Mouse (Mus musculus) erythroblast, embryonic 14.5 days (primary cell): Measurements from ENCODE around the gene Dusp13. TPM values are rescaled to one million over a fixed set of nuclear protein-coding genes. Genes with fewer than 3 reads are reported as not detected.

Experiments
- H3K27me3 ChIP-seq: 2 replicates; pipeline ENCODE4 v1.6.1; 2012; ENCODE audit warnings: inconsistent platforms; ENCODE audit not compliant: control insufficient read depth
- H3K36me3 ChIP-seq: 2 replicates; pipeline ENCODE4 v1.6.1; 2012; ENCODE audit warnings: mild to moderate bottlenecking, inconsistent platforms; ENCODE audit not compliant: control insufficient read depth
- H3K4me1 ChIP-seq: 2 replicates; pipeline ENCODE4 v1.6.1; 2012; ENCODE audit warnings: inconsistent platforms; ENCODE audit not compliant: control insufficient read depth
- H3K4me3 ChIP-seq: replicated peaks from 2 replicates; pipeline ENCODE3; 2012; ENCODE audit warnings: moderate library complexity, mild to moderate bottlenecking, inconsistent platforms
- H3K9me3 ChIP-seq: 2 replicates; pipeline ENCODE4 v1.6.1; 2012; ENCODE audit warnings: low read length, inconsistent platforms, mixed read lengths; ENCODE audit not compliant: control insufficient read depth
- GATA1 ChIP-seq: IDR thresholded peaks from 2 replicates; pipeline ENCODE4 v1.6.1; 2012; ENCODE audit warnings: low read length, inconsistent platforms, mixed read lengths
- TAL1 ChIP-seq: IDR thresholded peaks from 3 replicates; pipeline ENCODE4 v1.6.1; 2012; ENCODE audit warnings: low read length, inconsistent platforms, mixed read lengths
- polyA plus RNA-seq: library from polyadenylated mRNA; stranded (reverse); fragments of >175 nt; gene quantifications from 2 replicates; pipeline ENCODE4 v1.2.3, GENCODE M21; 2012

Gene Dusp13
- polyA plus RNA-seq, 1 experiment: not detected

GRCm38 (mm10) chr14:21686376-21687279 lies 64.4 kb downstream of the Dusp13 start:
- peaks cover 34% of the 10 kb centered on the region for H3K27me3 ChIP-seq
- H3K36me3 ChIP-seq: no peaks in the 10 kb centered on the region
- H3K4me3 ChIP-seq: peak overlapping the region; percentile 20
- TF ChIP-seq GATA1: no peak
- no peak for TF ChIP-seq TAL1
- peaks cover 17% of the 10 kb centered on the region for H3K4me1 ChIP-seq
- H3K9me3 ChIP-seq: no peaks in the 10 kb centered on the region

DNA sequence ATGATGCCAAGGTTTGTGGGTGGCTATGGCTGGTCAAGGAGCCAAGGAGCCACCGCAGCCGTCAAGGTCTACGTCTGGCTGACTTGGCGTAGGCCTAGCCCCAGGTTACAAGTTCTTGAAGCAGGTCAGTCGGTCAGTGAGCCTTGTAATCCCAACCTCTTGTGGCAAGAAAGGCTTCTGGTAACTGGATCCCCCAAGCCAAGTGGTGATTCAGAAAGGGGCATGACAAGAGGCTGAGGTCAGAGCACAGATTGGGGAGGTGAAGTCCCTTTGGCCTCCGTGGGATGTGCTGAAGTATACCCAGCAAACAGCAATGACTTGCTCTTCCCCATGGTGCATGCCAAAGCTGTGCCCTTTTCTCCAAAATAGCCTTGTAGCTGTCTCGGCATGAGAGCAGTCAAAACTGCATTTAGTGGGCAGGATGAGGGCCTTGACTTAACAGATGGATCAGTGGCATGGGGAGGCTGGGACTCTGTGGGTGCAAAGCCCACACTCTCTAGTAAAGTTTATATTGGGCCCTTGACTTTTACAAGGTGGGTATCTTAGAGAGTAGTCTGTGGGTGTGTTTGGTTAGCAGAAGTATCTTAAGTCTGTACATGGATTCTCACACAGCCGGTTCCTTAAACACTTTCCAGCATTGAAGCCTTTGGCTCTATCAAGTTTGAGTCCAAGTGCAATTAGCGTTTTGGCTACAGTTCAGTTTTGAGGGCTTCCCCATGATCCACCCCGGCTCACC lies 65.4 kb downstream of the Dusp13 start:
- peaks cover 34% of the 10 kb centered on the region for H3K27me3 ChIP-seq
- no peak overlapping the region for H3K4me3 ChIP-seq
- no peaks in the 10 kb centered on the region for H3K9me3 ChIP-seq
- peaks cover 17% of the 10 kb centered on the region for H3K4me1 ChIP-seq
- no peak for TF ChIP-seq TAL1
- TF ChIP-seq GATA1: no peak
- H3K36me3 ChIP-seq: no peaks in the 10 kb centered on the region

- Histone ChIP-seq H3K4me1 (peaks cover 17% of the 10 kb centered on the region), H3K9me3 (no peaks in the 10 kb centered on the region), H3K36me3 (no peaks in the 10 kb centered on the region), H3K4me3 (no peak overlapping the region), H3K27me3 (peaks cover 34% of the 10 kb centered on the region)
- TF ChIP-seq GATA1: no peak
- no peak for TF ChIP-seq TAL1
These were observed 67.1 kb downstream of the Dusp13 start for GRCm38 (mm10) chr14:21683834-21684233.

Other genes starting within 250 kb of the Dusp13 start
- gene Dupd1, start 36.6 kb downstream of the Dusp13 start, polyA plus RNA-seq: 0.03 TPM in 1 of 2 replicates, not detected in the other
- gene Samd8, start 650 bp downstream of the Dusp13 start, polyA plus RNA-seq: 0.19 and 0.47 TPM in 2 replicates
- 11.8 and 15.6 TPM in 2 replicates for gene Vdac2, start 74.1 kb upstream of the Dusp13 start, polyA plus RNA-seq
- gene Comtd1, start 97.8 kb upstream of the Dusp13 start, polyA plus RNA-seq: 0.85 and 1.1 TPM in 2 replicates
- gene Zfp503, start 238.4 kb upstream of the Dusp13 start, polyA plus RNA-seq: 0.02 and 0.03 TPM in 2 replicates